Mouse (Mus musculus): ENCODE data around the gene Gm8279. TPM values are rescaled to one million over a fixed set of nuclear protein-coding genes. Genes with fewer than 3 reads are reported as not detected.

Gene Gm8279
- polyA plus RNA-seq (2012; rRNA removed), result 0.02 TPM in 1 of 2 replicates, not detected in the other

DNA sequence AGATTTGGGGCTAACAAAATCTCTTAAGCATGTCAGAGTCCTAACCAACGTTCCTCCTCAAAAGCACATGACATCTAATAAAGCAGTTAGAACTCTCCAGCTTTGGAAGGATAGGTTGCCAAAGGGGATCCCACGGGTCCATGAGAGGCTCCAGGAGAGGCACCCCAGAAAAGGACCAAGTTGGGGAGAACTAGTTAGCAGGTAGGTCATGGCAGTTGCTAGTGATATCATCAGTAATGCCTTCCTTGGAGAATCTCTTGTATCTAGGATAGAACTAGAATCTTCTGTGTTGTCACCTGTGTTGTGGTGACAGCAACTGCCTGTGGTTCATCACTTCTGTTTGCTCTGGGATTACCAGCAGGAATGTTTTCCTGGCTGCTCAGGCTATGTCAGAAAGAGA lies at the start of gene Gm8279:
TSS of gene Gm8279 (plus strand) at position 301 of the 400 bp plus-strand sequence.

DNA sequence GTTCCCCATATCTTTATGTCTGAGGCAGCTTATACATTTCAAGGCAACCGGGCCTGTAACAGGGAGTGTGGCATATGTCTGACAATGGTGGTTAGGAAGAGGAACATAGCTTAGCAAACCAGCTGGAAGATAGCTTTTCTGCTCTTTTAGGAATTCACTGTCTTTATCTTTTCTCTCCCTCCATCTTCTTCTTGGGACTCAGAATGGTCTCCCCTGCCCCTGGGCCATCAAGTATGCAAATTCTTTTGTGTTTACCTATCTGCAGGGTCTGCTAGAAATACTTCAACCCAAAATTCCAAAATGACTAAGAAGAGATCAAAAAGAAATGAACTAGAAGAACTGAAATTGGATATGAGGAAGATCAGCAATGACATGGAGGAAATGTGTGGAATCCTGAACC lies 32.9 kb downstream of the Gm8279 start, which contains the start of gene Gm3317:
TSS of gene Gm3317 (plus strand) at position 301 of the 400 bp plus-strand sequence.

DNA sequence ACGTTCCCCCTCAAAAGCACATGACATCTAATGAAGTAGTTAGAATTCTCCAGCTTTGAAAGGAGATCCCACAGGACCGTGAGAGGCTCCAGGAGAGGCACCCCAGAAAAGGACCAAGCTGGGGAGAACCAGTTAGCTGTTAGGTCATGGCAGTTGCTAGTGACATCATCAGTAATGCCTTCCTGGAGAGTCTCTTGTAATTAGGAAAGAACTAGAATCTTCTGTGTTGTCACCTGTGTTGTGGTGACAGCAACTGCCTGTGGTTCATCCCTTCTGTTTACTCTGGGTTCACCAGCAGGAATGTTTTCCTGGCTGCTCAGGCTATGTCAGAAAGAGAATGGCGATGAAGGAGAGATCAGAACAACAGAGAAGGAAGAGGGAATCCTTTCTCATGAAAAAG lies 54.2 kb downstream of the Gm8279 start, which contains the start of gene Gm8271:
TSS of gene Gm8271 (plus strand) at position 301 of the 400 bp plus-strand sequence.

Other genes with a start within 250 kb of the Gm8279 start
- gene Gm3278, start 239.1 kb upstream of the Gm8279 start, polyA plus RNA-seq (2012; rRNA removed), result 0.15 and 0.17 TPM in 2 replicates
- not detected in 2 replicates for gene Gm8297, start 147.6 kb upstream of the Gm8279 start, polyA plus RNA-seq (2012; rRNA removed)
- not detected in 2 replicates for gene Gm3298, start 115.6 kb upstream of the Gm8279 start, polyA plus RNA-seq (2012; rRNA removed)
- gene 4930555G01Rik, start 80.9 kb upstream of the Gm8279 start, polyA plus RNA-seq (2012; rRNA removed), result not detected in 2 replicates
- 13.0 and 14.3 TPM in 2 replicates for gene Gm8281, start 60.5 kb upstream of the Gm8279 start, polyA plus RNA-seq (2012; rRNA removed)
- not detected in 2 replicates for gene Gm3317, start 33.0 kb downstream of the Gm8279 start, polyA plus RNA-seq (2012; rRNA removed)
- gene Gm8271, start 54.3 kb downstream of the Gm8279 start, polyA plus RNA-seq (2012; rRNA removed), result not detected in 2 replicates
- gene Gm3526, start 129.1 kb downstream of the Gm8279 start, polyA plus RNA-seq (2012; rRNA removed), result not detected in 2 replicates
- not detected in 2 replicates for gene Gm3542, start 203.4 kb downstream of the Gm8279 start, polyA plus RNA-seq (2012; rRNA removed)